Mouse (Mus musculus) thymus, postnatal 14 days (tissue): ENCODE results near the gene Bcl6.
A peak's percentile ranks its signal among the peaks of the same experiment; 100 is the strongest.

Experiments
- DNase-seq: peaks from one replicate; pipeline ENCODE4 v3.0.0; 2021

Gene Bcl6

GRCm38 (mm10) chr16:23988466-23989208 is at the start of gene Bcl6, which contains the start of gene Gm37419:
TSS of gene Bcl6 (minus strand) at chr16:23988852.
TSS of gene Gm37419 (plus strand) at chr16:23988482.
- DNase-seq = peak; percentile 84

- no peak for DNase-seq
These were observed 47.7 kb upstream of the Bcl6 start for GRCm38 (mm10) chr16:24036398-24036797.

- no peak for DNase-seq
These were observed 47.1 kb upstream of the Bcl6 start for GRCm38 (mm10) chr16:24035767-24036166.

GRCm38 (mm10) chr16:24034450-24034849 is 45.8 kb upstream of the Bcl6 start:
- no peak for DNase-seq

- no peak for DNase-seq
These were observed 44.6 kb upstream of the Bcl6 start for GRCm38 (mm10) chr16:24033259-24033658.

GRCm38 (mm10) chr16:24029965-24030672 is 41.5 kb upstream of the Bcl6 start:
- DNase-seq = no peak

- no peak for DNase-seq
These were observed 36.8 kb upstream of the Bcl6 start for GRCm38 (mm10) chr16:24025442-24025841.

- no peak for DNase-seq
These were observed 34.0 kb upstream of the Bcl6 start for GRCm38 (mm10) chr16:24022605-24023004.

GRCm38 (mm10) chr16:24021722-24022121 is 33.1 kb upstream of the Bcl6 start:
- peak; percentile 43 for DNase-seq

GRCm38 (mm10) chr16:24016742-24017141 is 28.1 kb upstream of the Bcl6 start:
- no peak for DNase-seq

- DNase-seq = no peak
These were observed 27.6 kb upstream of the Bcl6 start for GRCm38 (mm10) chr16:24016273-24016672.

GRCm38 (mm10) chr16:24014378-24014777 is 25.7 kb upstream of the Bcl6 start:
- no peak for DNase-seq

GRCm38 (mm10) chr16:24012066-24012465 is 23.4 kb upstream of the Bcl6 start:
- DNase-seq = no peak

GRCm38 (mm10) chr16:24011306-24011705 is 22.7 kb upstream of the Bcl6 start:
- no peak for DNase-seq

GRCm38 (mm10) chr16:24009891-24010290 is 21.2 kb upstream of the Bcl6 start:
- no peak for DNase-seq

GRCm38 (mm10) chr16:24005928-24006327 is 17.3 kb upstream of the Bcl6 start:
- no peak for DNase-seq

- no peak for DNase-seq
These were observed 9.3 kb upstream of the Bcl6 start for GRCm38 (mm10) chr16:23997912-23998311.

- DNase-seq = peak; percentile 14
These were observed 8.6 kb upstream of the Bcl6 start for GRCm38 (mm10) chr16:23997228-23997627.

GRCm38 (mm10) chr16:23996342-23996741 is 7.7 kb upstream of the Bcl6 start:
- no peak for DNase-seq

- DNase-seq = no peak
These were observed 5.0 kb upstream of the Bcl6 start for GRCm38 (mm10) chr16:23993351-23994321.

- DNase-seq = no peak
These were observed 3.4 kb upstream of the Bcl6 start for GRCm38 (mm10) chr16:23991846-23992580.

- DNase-seq = peak; percentile 98
These were observed 2.5 kb upstream of the Bcl6 start for GRCm38 (mm10) chr16:23991170-23991569.
